Mouse (Mus musculus): Measurements from ENCODE around the gene Aox2.

GRCm38 (mm10) chr1:58393284-58394195, 115.4 kb downstream of the Aox2 start:
- TF ChIP-seq POLR2A (IDR thresholded peaks at IDR 0.05; ENCODE audit: borderline replicate concordance, low read depth, low read length) (no peak), CTCF (IDR thresholded peaks at IDR 0.05; ENCODE audit: low read depth, low read length) (no peak)

Measured in bone marrow macrophage, adult 2 months (primary cell).